Mouse (Mus musculus) C2C12 (cell line): ENCODE results near the gene Cse1l.

Experiments
- CTCF ChIP-seq: IDR thresholded peaks from one replicate; pipeline ENCODE4 v1.5.1; 2011; ENCODE audit not compliant: control insufficient read depth, insufficient read depth, insufficient read length
- MAX ChIP-seq: IDR thresholded peaks from one replicate; pipeline ENCODE4 v1.6.1; 2011; ENCODE audit warnings: mild to moderate bottlenecking, control low read depth
- USF1 ChIP-seq: IDR thresholded peaks from one replicate; pipeline ENCODE4 v1.6.1; 2011; ENCODE audit warnings: low read depth, mild to moderate bottlenecking, control low read depth, moderate library complexity

GRCm38 (mm10) chr2:166944346-166944745 lies 38.5 kb downstream of the Cse1l start:
- no peak for TF ChIP-seq CTCF
- no peak for TF ChIP-seq USF1
- no peak for TF ChIP-seq MAX
